Mouse (Mus musculus) neural tube, embryonic 14.5 days (tissue): ENCODE measurements at regions not wholly inside any gene's neighbourhood (a gene's known extent, or its start where the extent isn't known, plus 50 kb on each side); places are given as distances from the start of the nearest gene placed in this dataset.

Experiments
- ATAC-seq: fragments of 200-750 bp; cut with Nextera tagmentation; 2 replicates; pipeline ENCODE4 v1.8.0; 2017; ENCODE audit warnings: low read depth, mild to moderate bottlenecking, moderate TSS enrichment, moderate library complexity
- H3K27ac ChIP-seq: fragments of 300-500 bp; sonication (generic); 2 replicates; pipeline ENCODE4 v1.5.1; 2014; ENCODE audit warnings: low read depth, mild to moderate bottlenecking, control low read depth, low read length, moderate library complexity, mixed read lengths
- H3K27me3 ChIP-seq: fragments of 300-500 bp; sonication (generic); 2 replicates; pipeline ENCODE4 v1.6.1; 2014; ENCODE audit warnings: low read length; ENCODE audit not compliant: control insufficient read depth, insufficient read depth
- H3K36me3 ChIP-seq: fragments of 300-500 bp; sonication (generic); 2 replicates; pipeline ENCODE4 v1.6.1; 2014; ENCODE audit warnings: low read length, mixed read lengths; ENCODE audit not compliant: control insufficient read depth, insufficient read depth
- H3K4me1 ChIP-seq: fragments of 300-500 bp; sonication (generic); 2 replicates; pipeline ENCODE4 v1.6.1; 2014; ENCODE audit warnings: low read length; ENCODE audit not compliant: control insufficient read depth, insufficient read depth
- H3K4me2 ChIP-seq: fragments of 300-500 bp; sonication (generic); 2 replicates; pipeline ENCODE4 v1.6.1; 2014; ENCODE audit warnings: mild to moderate bottlenecking, low read depth, low read length, control low read depth
- H3K4me3 ChIP-seq: fragments of 300-500 bp; sonication (generic); 2 replicates; pipeline ENCODE4 v1.5.1; 2014; ENCODE audit warnings: low read depth, low read length, control low read depth, mixed read lengths
- H3K9ac ChIP-seq: fragments of 300-500 bp; sonication (generic); replicated peaks from 2 replicates; pipeline ENCODE4 v1.6.1; 2014; ENCODE audit warnings: low read depth, mild to moderate bottlenecking, control low read depth, low read length, mixed read lengths
- H3K9me3 ChIP-seq: fragments of 300-500 bp; sonication (generic); 2 replicates; pipeline ENCODE4 v1.6.1; 2016; ENCODE audit warnings: low read length; ENCODE audit not compliant: control insufficient read depth
- WGBS: fragments of 180-500 bp; shearing (Covaris S2); extraction: QIAGEN DNeasy Blood & Tissue Kit; methylation state at CpG from one replicate; pipeline ENCODE4 v1.1.7; 2014; 5-methylcytosine and 5-hydroxymethylcytosine counted together

DNA sequence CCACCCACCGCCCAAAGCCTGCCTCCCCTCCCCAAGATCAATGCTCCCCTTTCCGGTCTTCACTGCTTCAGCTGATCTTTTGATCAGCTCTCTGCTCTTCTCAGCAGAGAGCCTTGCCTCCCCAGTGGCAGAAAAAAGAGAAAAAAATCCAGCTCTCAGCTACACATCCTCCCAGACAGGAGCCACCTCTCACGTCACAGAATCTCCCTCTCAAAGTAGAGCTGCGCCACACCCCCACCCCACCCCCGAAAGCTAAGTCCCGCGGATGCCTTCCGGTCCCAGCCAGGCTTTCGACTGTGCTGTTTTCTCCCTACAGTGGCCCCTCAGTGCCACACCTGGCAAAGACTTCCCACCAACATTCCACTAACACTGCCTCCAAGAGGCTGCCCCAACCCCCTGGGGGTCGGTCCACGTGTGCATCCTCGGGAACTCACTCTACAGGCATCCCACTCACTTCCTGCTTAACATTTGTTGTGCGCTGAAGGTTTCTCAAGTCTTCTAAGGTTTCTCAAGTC is 99.4 kb downstream of the Il20rb start:
- H3K27ac ChIP-seq: no peak overlapping the region
- H3K4me2 ChIP-seq: no peak overlapping the region
- no peaks in the 10 kb centered on the region for H3K4me1 ChIP-seq
- H3K9ac ChIP-seq: no peak overlapping the region
- no peak for ATAC-seq
- H3K27me3 ChIP-seq: no peaks in the 10 kb centered on the region
- no peaks in the 10 kb centered on the region for H3K9me3 ChIP-seq
- 35% methylated on average over 13 of the region's 13 CpGs for WGBS
- H3K4me3 ChIP-seq: no peak overlapping the region
- H3K36me3 ChIP-seq: no peaks in the 10 kb centered on the region

DNA sequence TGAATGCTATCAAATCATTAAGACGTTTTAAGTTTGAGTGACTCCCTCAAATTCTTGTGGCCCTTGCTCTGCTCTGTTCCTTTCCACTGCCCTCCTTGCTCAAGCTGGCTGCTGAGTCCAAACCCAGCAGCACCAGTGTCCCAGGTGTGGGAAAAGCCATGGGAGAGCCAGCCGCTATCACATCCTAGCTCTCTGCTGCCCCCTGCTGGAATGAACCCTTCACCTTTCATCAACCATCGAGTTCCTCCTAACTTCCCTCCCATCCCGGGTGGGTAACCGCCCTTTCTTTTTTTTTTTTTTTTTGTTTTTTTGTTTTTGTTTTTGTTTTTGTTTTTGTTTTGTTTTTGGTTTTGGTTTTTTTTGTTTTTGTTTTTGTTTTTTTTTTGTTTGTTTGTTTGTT is 104.1 kb downstream of the Il20rb start:
- ATAC-seq: no peak
- H3K4me3 ChIP-seq: no peak overlapping the region
- no peaks in the 10 kb centered on the region for H3K9me3 ChIP-seq
- no peak overlapping the region for H3K9ac ChIP-seq
- H3K36me3 ChIP-seq: no peaks in the 10 kb centered on the region
- no peak overlapping the region for H3K4me2 ChIP-seq
- no peaks in the 10 kb centered on the region for H3K27me3 ChIP-seq
- WGBS: 55% methylated on average over 5 of the region's 5 CpGs
- no peak overlapping the region for H3K27ac ChIP-seq
- no peaks in the 10 kb centered on the region for H3K4me1 ChIP-seq

DNA sequence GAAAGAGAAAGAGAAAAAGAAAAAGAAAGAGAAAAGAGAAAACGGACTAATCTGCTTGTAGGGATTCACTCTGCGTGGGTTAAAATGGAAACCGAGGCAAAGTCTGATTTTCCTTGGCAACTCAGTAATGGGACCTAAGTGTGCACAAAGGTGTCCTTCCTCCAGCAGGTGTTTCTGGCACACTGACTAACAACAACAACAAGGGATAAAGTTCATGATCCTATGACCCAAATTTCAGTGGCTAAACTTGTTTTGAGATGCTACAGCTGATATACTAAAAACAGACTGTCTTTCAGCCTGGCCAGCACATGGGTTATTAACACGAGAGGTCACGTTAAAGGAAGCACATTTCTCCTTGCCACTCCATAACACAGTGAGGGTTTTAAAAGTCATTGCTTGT is 116.7 kb downstream of the Il20rb start:
- Histone ChIP-seq H3K27ac (no peak overlapping the region), H3K4me1 (no peaks in the 10 kb centered on the region), H3K4me2 (no peak overlapping the region), H3K4me3 (no peak overlapping the region), H3K27me3 (no peaks in the 10 kb centered on the region), H3K9me3 (no peaks in the 10 kb centered on the region), H3K9ac (no peak overlapping the region), H3K36me3 (no peaks in the 10 kb centered on the region)
- no peak for ATAC-seq
- WGBS: 90% methylated on average over 5 of the region's 5 CpGs

DNA sequence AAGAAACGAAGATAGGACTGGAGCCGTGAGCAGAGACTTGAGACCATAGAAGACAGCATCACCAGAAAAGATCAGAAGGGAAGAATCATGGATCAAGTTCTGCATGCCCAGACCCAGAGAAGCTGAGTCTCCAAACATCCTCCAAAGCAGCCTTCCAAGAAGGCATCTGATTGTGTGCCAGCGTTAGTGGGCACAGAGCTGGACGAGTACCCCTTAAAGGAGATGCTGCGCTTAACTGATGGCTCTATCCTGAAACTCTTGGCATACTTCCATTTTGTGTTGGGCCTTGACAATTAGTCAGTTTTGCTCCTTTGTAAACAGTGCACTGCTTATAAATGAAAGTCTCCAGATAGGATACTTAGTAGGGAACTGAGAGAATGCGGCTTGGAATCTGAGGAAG is 119.8 kb downstream of the Il20rb start:
- no peak for ATAC-seq
- H3K27ac ChIP-seq: no peak overlapping the region
- H3K27me3 ChIP-seq: no peaks in the 10 kb centered on the region
- no peak overlapping the region for H3K9ac ChIP-seq
- no peaks in the 10 kb centered on the region for H3K9me3 ChIP-seq
- H3K4me1 ChIP-seq: no peaks in the 10 kb centered on the region
- H3K4me3 ChIP-seq: no peak overlapping the region
- no peak overlapping the region for H3K4me2 ChIP-seq
- H3K36me3 ChIP-seq: no peaks in the 10 kb centered on the region
- WGBS: 82% methylated on average over 6 of the region's 6 CpGs

DNA sequence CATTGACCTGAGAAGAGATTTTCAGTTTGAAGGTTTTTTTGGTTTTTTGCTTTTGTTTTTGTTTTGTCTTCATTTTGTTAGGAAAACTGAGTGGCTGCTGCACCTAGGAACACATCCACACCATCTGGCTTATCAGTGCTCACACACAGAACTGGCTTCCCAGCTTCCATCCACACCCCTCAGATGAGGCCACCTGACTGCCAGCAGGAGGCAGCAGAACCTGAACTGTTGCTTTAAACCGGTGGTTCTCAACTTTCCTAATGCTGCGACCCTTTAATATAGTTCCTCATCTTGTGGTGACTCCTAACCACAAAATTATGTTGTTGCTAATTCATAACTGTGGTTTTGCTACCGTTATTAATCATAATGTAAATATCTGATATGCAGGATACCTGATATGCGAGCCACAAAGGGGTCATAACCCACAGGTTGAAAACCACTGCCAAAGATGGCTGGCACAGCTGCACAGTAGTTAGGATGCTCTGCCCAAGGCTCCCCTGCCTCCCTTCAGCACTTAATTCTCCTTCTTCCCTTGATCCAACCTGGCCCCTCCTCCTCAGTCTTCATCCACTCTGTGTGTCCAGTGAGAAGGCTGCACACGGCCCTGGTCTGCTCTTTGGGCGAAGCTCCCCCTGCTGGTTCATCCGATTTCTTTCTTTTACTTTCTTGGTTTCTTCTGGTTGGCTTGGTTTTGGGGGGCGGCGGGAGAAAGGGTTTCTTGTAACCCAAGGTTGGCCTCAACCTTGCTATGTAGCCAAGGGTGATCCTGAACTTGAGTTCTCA is 126.5 kb downstream of the Il20rb start:
- H3K4me1 ChIP-seq: no peaks in the 10 kb centered on the region
- H3K4me2 ChIP-seq: no peak overlapping the region
- WGBS: 68% methylated on average over 9 of the region's 9 CpGs
- no peaks in the 10 kb centered on the region for H3K27me3 ChIP-seq
- H3K36me3 ChIP-seq: no peaks in the 10 kb centered on the region
- no peak overlapping the region for H3K9ac ChIP-seq
- no peak for ATAC-seq
- H3K4me3 ChIP-seq: no peak overlapping the region
- no peaks in the 10 kb centered on the region for H3K9me3 ChIP-seq
- H3K27ac ChIP-seq: no peak overlapping the region

DNA sequence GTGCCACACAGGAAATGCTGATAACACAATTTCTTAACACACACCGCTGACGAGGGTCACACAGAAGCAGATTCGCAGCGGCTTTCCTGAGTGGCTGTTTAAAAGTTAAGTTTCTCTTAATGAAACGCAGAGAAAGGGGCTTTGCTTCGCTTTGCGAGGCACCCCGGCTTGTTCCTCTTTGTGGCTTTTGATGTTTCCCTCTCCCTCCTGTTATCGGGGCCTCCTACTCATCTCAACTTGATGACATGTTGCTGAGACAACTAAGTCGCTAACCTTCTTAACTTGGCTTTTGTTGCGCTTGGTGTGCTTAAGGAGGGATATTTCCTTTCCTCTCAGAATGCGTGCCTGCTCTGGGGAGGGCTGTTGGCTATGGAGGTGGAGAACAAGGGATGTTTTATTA is 129.0 kb downstream of the Il20rb start:
- H3K4me2 ChIP-seq: no peak overlapping the region
- no peaks in the 10 kb centered on the region for H3K4me1 ChIP-seq
- H3K27me3 ChIP-seq: no peaks in the 10 kb centered on the region
- H3K36me3 ChIP-seq: no peaks in the 10 kb centered on the region
- no peaks in the 10 kb centered on the region for H3K9me3 ChIP-seq
- no peak for ATAC-seq
- H3K9ac ChIP-seq: no peak overlapping the region
- H3K4me3 ChIP-seq: no peak overlapping the region
- WGBS: 59% methylated on average over 12 of the region's 12 CpGs
- H3K27ac ChIP-seq: no peak overlapping the region

DNA sequence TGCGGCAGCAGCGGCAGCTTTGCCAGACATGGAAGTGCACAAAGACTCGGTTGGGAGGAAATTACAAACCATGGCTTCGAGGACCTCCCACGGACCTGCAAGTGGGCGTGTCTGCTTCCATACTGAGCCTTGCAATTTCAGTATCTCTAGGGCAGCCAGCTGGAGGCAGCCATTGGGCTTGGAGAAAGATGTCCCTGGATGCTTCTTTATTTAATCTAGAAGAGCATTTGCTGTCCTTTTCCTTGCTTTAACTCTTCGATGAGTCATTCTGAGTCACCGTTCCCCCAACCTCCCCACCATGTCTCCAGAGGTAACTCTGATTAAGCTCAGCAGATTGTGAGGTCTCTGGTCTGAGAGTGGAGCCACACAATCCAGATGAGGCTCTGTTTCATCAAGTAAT is 145.8 kb downstream of the Il20rb start:
- Histone ChIP-seq H3K4me3 (no peak overlapping the region), H3K36me3 (no peaks in the 10 kb centered on the region), H3K9me3 (no peaks in the 10 kb centered on the region), H3K27me3 (no peaks in the 10 kb centered on the region), H3K9ac (no peak overlapping the region), H3K27ac (no peak overlapping the region), H3K4me2 (no peak overlapping the region), H3K4me1 (no peaks in the 10 kb centered on the region)
- WGBS: 76% methylated on average over 8 of the region's 8 CpGs
- no peak for ATAC-seq

DNA sequence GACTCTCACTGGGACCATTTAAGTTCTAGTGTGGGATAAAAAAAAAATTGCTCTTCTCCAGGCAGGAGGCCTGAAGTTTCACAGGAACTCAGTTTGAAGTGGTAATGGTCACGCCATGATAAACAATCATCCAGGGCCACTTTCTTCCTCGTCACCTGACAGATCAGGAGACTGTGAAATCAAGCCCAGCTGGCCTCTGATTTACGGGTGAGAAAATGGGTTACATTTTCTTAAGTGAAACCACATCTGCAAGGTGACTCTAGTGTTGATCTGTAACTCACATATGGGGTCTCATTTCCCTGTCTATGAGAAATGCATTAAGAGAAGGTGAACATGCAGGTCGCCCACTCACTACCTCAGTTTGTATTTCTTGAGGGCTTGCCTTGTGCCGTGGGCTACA is 178.8 kb downstream of the Il20rb start:
- H3K9ac ChIP-seq: no peak overlapping the region
- no peak overlapping the region for H3K4me3 ChIP-seq
- H3K36me3 ChIP-seq: no peaks in the 10 kb centered on the region
- WGBS: 75% methylated on average over 5 of the region's 5 CpGs
- no peak overlapping the region for H3K4me2 ChIP-seq
- no peak for ATAC-seq
- H3K27me3 ChIP-seq: no peaks in the 10 kb centered on the region
- no peaks in the 10 kb centered on the region for H3K9me3 ChIP-seq
- H3K27ac ChIP-seq: no peak overlapping the region
- H3K4me1 ChIP-seq: no peaks in the 10 kb centered on the region

DNA sequence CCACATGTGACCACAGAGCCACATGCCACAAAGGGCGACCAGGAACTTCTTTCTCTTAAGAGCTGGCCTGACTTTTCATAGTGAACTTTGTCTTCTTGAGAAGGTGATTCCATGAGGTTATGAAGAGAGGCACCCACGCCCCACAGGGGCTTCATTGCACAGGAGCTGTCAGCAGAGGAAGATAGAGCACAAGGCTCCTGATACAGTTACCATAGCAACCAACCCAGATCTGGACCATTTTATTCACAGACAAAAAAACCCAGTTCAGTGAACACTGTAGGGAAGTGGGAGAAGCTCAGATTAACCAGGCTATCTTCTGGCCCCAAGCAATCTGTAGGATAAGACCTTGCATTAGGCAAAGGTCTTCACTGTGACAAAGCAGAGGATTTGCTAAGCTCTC is 179.2 kb downstream of the Il20rb start:
- no peak for ATAC-seq
- no peak overlapping the region for H3K9ac ChIP-seq
- H3K27ac ChIP-seq: no peak overlapping the region
- no peaks in the 10 kb centered on the region for H3K9me3 ChIP-seq
- H3K36me3 ChIP-seq: no peaks in the 10 kb centered on the region
- no peaks in the 10 kb centered on the region; the same call in 1 of the 2 replicates for H3K27me3 ChIP-seq
- H3K4me1 ChIP-seq: no peaks in the 10 kb centered on the region
- no peak overlapping the region for H3K4me2 ChIP-seq
- WGBS: 59% methylated on average over 2 of the region's 2 CpGs
- no peak overlapping the region for H3K4me3 ChIP-seq
